Mouse (Mus musculus) C2C12 (cell line): ENCODE measurements around the gene Nxpe4. TPM values are rescaled to one million over a fixed set of nuclear protein-coding genes. Genes with fewer than 3 reads are reported as not detected.

ENCODE experiments used
- H3K27me3 ChIP-seq: one replicate; pipeline ENCODE4 v1.6.1; 2011; ENCODE audit not compliant: control insufficient read depth, insufficient read depth, insufficient read length
- H3K36me3 ChIP-seq: one replicate; pipeline ENCODE4 v1.6.1; 2011; ENCODE audit not compliant: control insufficient read depth, insufficient read depth
- H3K4me3 ChIP-seq: one replicate; pipeline ENCODE4 v1.5.1; 2011; ENCODE audit warnings: mild to moderate bottlenecking, control low read depth; ENCODE audit not compliant: poor library complexity, insufficient read depth, severe bottlenecking
- H3K79me2 ChIP-seq: one replicate; pipeline ENCODE4 v1.6.1; 2011; ENCODE audit not compliant: control insufficient read depth, insufficient read depth
- H3K79me3 ChIP-seq: one replicate; pipeline ENCODE4 v1.6.1; 2011; ENCODE audit warnings: low read depth, control low read depth
- H3ac ChIP-seq: one replicate; pipeline ENCODE3; 2011; ENCODE audit warnings: low read depth; ENCODE audit not compliant: control insufficient read depth, insufficient read length
- CEBPB ChIP-seq: IDR thresholded peaks from one replicate; pipeline ENCODE4 v1.6.1; 2011; ENCODE audit warnings: low read depth, mild to moderate bottlenecking, control low read depth, moderate library complexity
- CTCF ChIP-seq: IDR thresholded peaks from one replicate; pipeline ENCODE4 v1.5.1; 2011; ENCODE audit not compliant: control insufficient read depth, insufficient read depth, insufficient read length
- FOSL1 ChIP-seq: IDR thresholded peaks from one replicate; pipeline ENCODE4 v1.8.0; 2011; ENCODE audit warnings: mild to moderate bottlenecking, low read length; ENCODE audit not compliant: poor library complexity, insufficient read depth, severe bottlenecking
- MAX ChIP-seq: IDR thresholded peaks from one replicate; pipeline ENCODE4 v1.6.1; 2011; ENCODE audit warnings: mild to moderate bottlenecking, control low read depth
- MYOD1 ChIP-seq: IDR thresholded peaks from one replicate; pipeline ENCODE4 v1.6.1; 2011; ENCODE audit warnings: low read depth; ENCODE audit not compliant: control insufficient read depth, insufficient read length
- MYOG ChIP-seq: IDR thresholded peaks from one replicate; pipeline ENCODE4 v1.6.1; 2011; ENCODE audit not compliant: control insufficient read depth, insufficient read length; ENCODE audit errors: extremely low read depth
- USF1 ChIP-seq: IDR thresholded peaks from one replicate; pipeline ENCODE4 v1.6.1; 2011; ENCODE audit warnings: low read depth, mild to moderate bottlenecking, control low read depth, moderate library complexity
- polyA plus RNA-seq: library from polyadenylated mRNA; unstranded; fragments of >200 nt; fragmentation: generic; extraction: Trizol; gene quantifications from one replicate; pipeline ENCODE4 v1.2.1, GENCODE M21; 2012; ENCODE audit warnings: missing spikeins

Gene Nxpe4
- polyA plus RNA-seq, 1 experiment, result 0.02 TPM

DNA sequence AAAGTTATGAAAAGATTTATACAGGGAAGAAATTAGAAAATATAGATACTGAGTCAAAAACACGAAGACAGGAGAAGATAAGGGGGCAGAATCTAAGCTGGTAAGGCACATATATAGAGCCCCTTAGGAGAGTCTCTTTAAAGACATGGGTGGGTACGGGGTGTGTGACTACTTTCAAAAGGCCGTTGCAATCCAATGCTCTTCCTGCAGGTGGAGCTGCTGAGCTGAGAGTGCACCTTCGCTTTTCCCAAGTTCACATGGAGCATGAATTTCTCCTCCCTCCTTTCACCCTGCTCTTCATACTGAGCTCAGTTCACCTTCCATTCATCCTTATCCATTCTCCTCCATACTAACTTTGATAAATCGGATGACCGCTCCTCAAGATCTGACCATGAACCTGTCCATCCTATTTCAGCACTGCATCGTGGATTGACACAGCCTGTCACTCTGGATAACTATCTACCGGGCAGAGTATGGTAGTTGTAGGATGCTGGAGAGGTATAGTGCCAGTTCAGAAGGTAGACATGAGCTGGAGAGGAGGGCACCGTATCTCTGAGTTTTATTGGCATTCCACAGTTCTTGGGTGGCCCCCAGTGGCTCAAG is 76.4 kb downstream of the Nxpe4 start:
- Histone ChIP-seq H3K27me3 (peaks cover 3% of the 10 kb centered on the region), H3K79me3 (no peaks in the 10 kb centered on the region), H3ac (no peak overlapping the region), H3K79me2 (no peaks in the 10 kb centered on the region), H3K36me3 (no peaks in the 10 kb centered on the region), H3K4me3 (no peak overlapping the region)
- no peak for TF ChIP-seq MYOG
- TF ChIP-seq CTCF, result no peak
- TF ChIP-seq MAX, result no peak
- TF ChIP-seq CEBPB, result no peak
- TF ChIP-seq FOSL1, result no peak
- no peak for TF ChIP-seq MYOD1
- no peak for TF ChIP-seq USF1

GRCm38 (mm10) chr9:48239461-48239860 is 77.6 kb downstream of the Nxpe4 start:
- no peaks in the 10 kb centered on the region for H3K36me3 ChIP-seq
- H3K27me3 ChIP-seq, result peaks cover 3% of the 10 kb centered on the region
- TF ChIP-seq MAX (no peak), CTCF (no peak), USF1 (no peak), FOSL1 (no peak), MYOD1 (no peak), MYOG (no peak), CEBPB (no peak)
- H3K79me3 ChIP-seq, result no peaks in the 10 kb centered on the region
- no peak overlapping the region for H3K4me3 ChIP-seq
- no peak overlapping the region for H3ac ChIP-seq
- no peaks in the 10 kb centered on the region for H3K79me2 ChIP-seq

- no peak overlapping the region for H3ac ChIP-seq
- no peak for TF ChIP-seq FOSL1
- no peak for TF ChIP-seq MYOD1
- TF ChIP-seq CEBPB, result no peak
- no peak for TF ChIP-seq USF1
- no peak for TF ChIP-seq MYOG
- TF ChIP-seq CTCF, result no peak
- TF ChIP-seq MAX, result no peak
- no peak overlapping the region for H3K4me3 ChIP-seq
- peaks cover 3% of the 10 kb centered on the region for H3K27me3 ChIP-seq
- no peaks in the 10 kb centered on the region for H3K79me2 ChIP-seq
- H3K79me3 ChIP-seq, result no peaks in the 10 kb centered on the region
- no peaks in the 10 kb centered on the region for H3K36me3 ChIP-seq
These were observed 78.6 kb downstream of the Nxpe4 start for GRCm38 (mm10) chr9:48240431-48240830.

DNA sequence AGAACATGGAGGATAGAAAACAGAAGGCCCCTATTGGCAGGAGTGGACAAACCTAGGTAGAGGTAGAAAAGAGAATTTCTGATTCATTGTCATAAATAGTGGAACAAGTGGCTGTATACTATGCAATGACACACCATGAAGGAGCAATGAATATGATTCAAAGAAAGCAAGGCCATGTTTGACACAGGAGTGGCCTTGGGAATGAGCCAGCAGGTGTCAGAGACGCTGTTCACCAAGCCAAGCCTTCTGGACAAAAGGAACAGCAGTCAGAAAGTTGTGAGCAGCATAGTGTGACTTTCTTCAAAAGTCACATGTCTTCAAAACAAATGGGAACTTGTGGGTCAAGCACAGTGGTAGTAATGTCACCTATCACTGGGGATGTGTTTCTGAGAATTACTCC is 80.0 kb downstream of the Nxpe4 start:
- Histone ChIP-seq H3K79me3 (no peaks in the 10 kb centered on the region), H3K79me2 (no peaks in the 10 kb centered on the region), H3ac (no peak overlapping the region), H3K36me3 (no peaks in the 10 kb centered on the region), H3K4me3 (no peak overlapping the region), H3K27me3 (peaks cover under 1% of the 10 kb centered on the region)
- TF ChIP-seq MYOD1, result no peak
- TF ChIP-seq CEBPB, result no peak
- TF ChIP-seq CTCF, result no peak
- no peak for TF ChIP-seq USF1
- TF ChIP-seq FOSL1, result no peak

- Histone ChIP-seq H3ac (no peak overlapping the region), H3K79me2 (no peaks in the 10 kb centered on the region)
- TF ChIP-seq CEBPB (no peak), CTCF (no peak), FOSL1 (no peak), MYOD1 (no peak)
These were observed 80.9 kb downstream of the Nxpe4 start for GRCm38 (mm10) chr9:48242756-48243155.

DNA sequence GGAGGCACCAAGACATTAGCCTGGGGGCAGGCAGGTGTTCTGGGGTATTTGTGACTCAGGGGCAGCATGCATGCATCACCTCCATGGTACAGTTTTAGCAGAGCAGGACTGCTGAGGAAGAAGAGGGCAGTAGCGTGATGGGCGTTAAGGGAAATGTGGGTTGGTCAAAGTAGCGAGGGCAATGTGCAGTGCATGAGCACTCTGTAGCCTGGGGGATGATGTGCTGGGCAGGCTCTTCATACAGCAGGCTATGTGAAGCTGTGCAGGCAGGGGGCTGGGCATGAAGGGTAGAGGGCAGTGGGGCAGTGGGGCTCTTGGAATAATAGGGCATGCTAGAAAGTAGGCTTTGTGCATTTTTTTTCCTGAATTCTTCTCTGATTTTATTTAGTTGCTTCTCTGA is 82.4 kb downstream of the Nxpe4 start:
- H3K79me2 ChIP-seq, result no peaks in the 10 kb centered on the region
- H3ac ChIP-seq, result no peak overlapping the region
- no peak for TF ChIP-seq FOSL1
- no peak for TF ChIP-seq MYOD1
- no peak for TF ChIP-seq MYOG
- no peak for TF ChIP-seq MAX
- TF ChIP-seq USF1, result no peak
- TF ChIP-seq CEBPB, result no peak
- TF ChIP-seq CTCF, result no peak
- no peak overlapping the region for H3K4me3 ChIP-seq
- H3K27me3 ChIP-seq, result no peaks in the 10 kb centered on the region
- H3K36me3 ChIP-seq, result no peaks in the 10 kb centered on the region
- no peaks in the 10 kb centered on the region for H3K79me3 ChIP-seq

More at GRCm38 (mm10) chr9:48242756-48243155, 80.9 kb downstream of the Nxpe4 start:
- H3K36me3 ChIP-seq, result no peaks in the 10 kb centered on the region
- H3K27me3 ChIP-seq, result no peaks in the 10 kb centered on the region
- no peaks in the 10 kb centered on the region for H3K79me3 ChIP-seq
- H3K4me3 ChIP-seq, result no peak overlapping the region
